Mouse (Mus musculus): ENCODE data around the gene Arl8b.

Gene Arl8b

DNA sequence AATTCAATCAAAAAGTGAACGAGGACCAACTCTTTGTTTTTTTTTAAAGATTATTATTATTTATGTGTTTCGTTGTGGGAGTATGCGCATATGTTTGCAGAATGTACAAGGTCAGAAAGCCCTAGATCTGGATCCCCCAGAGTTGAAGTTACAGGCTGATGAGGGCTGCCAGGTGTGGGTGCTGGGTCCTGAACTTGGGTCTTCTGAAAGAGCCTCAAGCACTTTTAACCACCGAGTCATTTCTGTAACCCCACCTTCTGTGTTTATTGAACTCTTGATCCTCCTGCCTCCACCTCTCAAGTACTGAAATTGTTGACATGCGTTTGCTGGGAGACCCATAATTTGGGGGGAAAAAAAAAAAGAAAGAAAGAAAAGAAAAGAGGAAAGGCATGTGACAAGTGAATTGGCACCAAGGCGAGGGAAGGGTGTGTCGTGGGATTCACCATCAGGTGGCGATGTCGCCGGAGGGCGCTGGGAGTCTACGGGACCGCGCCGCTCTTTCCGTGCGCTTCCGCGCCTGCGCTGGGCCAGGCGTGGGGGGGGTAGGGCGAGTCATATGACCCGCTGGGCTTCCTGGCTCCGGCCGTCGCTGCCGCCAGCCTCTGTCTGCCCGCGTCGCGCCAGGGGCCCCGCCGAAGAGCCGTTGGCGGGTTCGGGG lies at the start of gene Arl8b:
Gene Arl8b (plus strand): TSS at position 574 of the 658 bp plus-strand sequence.
- in situ Hi-C loops (cut with MboI, MseI), result no loop called here

DNA sequence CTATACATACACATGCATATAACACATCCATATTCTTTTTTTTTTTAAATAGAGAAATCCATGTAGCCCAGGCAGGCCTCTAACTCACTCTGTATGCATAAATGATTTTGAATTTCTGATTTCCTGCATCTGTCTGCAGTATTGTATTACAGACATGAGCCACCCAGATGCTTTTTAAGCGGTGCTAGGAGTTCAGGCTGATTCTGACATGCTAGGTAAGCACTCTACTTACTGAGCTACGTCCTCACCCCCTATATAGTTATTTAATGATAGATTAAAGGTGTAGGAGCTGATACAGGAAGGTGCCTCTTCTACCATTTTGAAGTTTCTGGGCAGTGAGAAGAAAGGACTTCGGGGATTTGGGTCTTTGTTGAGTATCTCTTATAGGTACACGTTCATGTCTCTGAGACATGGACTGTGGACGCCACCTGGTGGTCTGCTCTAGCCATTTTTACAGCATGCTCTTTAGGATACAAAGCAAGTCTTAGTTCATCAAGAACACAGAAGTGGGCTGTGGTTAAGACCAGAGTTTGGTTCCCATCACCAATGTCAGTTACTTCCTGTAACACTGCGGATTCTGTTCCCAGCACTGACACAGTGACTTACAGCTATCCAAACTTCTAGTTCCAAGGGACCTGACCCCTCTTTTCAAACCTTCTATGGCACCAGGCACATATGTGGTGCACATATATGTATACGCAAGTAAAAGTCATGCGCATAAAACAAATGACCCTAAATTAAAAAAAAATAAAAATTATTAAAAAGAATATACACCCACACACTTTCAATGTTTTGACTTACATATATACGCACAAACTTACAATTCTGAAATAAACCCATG lies 46.8 kb upstream of the Arl8b start:
- in situ Hi-C loops (cut with MboI, MseI), result loop anchor here in 1 of 2 experiments (10.0 kb wide), 1 partner anchor 631 kb away; no protein-coding TSS in a partner anchor

DNA sequence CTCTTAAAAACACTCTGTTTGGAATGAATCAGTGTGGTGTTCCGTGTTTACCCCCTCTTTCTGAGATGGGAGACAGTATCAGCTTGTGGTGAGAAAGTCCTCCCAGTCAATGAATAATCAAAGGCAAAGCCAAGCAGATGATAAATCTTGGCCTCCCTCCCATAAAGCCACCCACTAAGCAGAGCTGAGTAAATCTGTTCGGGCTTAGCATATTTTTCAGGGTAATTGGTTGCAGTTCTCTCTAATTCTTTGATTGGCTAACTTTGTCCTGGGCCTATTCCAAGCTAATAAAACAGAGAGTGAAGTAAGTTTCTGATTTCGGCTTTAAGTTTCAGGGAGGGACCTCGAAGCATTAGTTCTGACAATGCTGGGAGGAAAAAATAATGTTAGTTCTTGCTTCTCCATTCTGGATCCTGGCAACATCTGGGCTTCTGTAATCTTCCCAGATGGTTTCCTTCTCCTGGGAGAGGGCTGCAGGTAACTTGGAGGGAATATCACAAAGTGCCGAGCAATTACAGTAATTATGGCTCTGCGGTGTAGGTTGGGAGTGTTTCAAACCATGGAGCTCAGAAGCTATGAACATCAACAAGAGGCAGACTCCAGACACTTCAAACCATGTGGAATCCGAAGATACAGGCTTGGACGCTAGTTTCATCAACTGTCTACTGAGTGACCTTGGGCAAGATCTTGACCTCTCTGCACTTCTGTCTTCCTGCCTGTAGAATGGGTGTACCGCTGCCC lies 44.3 kb upstream of the Arl8b start:
- in situ Hi-C loops (cut with MboI, MseI), result loop anchor here in 1 of 2 experiments (10.0 kb wide), 1 partner anchor 634 kb away; no protein-coding TSS in a partner anchor

DNA sequence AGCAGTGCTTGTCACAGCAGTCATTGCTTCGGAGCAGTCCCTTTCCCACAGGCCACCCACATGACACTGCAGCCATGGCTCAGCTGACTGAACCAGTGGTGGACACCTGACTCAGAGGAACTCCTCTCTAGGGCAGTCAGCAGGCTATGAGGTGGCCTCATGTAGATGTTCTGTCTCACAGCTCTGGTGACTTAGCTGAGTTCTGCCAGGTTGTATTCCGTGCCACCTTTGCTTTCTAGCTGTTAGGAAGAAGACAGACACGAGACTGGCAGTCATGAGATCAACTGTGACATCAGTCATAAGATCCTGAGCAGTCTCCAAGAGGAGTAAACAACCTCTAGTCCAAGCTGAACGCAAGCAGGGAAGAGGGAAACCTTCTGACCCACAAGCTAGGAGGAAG lies 42.3 kb upstream of the Arl8b start:
- in situ Hi-C loops (cut with MboI, MseI), result no loop called here

DNA sequence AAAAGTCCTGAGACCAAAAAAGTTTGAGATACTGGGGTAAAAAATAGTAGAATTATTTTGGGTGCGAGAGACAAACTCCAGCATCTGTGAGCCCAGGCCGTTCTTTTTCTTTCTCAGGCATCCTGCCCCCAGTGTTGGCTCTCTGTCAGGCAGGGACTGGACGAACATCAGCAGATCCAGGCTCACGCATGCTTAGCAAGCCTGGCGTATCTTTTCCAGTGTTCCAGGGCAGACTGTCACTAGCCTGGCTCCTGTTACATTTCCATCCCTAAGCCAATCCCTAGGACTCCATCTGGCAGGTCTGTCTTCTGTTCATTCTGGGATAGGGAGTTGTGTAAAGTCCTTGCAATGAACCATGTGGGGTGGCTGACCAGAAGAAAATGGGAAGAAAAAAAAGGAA lies 39.2 kb upstream of the Arl8b start:
- in situ Hi-C loops (cut with MboI, MseI), result no loop called here

DNA sequence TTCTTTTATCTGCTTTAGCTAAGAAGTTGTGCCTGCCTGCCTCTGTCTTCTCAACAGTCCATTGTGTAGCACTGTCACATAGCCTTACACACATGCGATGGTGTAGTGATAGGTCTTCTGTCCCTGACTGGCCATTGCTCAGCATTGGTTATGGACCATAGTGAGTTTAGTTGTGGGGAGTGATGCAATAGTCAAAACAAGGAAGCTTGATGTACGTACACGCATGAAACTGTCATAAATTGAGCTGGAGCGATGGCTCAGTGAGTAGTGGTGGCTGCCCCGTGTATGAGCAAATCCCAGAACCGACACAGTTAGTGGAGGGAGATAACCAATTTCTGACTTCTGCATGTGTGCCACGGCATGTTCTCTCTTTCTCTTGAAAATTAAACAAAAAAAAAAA lies 31.6 kb upstream of the Arl8b start:
- in situ Hi-C loops (cut with MboI, MseI), result loop anchor here in 1 of 2 experiments (10.0 kb wide), 1 partner anchor 1757 kb away; no protein-coding TSS in a partner anchor

DNA sequence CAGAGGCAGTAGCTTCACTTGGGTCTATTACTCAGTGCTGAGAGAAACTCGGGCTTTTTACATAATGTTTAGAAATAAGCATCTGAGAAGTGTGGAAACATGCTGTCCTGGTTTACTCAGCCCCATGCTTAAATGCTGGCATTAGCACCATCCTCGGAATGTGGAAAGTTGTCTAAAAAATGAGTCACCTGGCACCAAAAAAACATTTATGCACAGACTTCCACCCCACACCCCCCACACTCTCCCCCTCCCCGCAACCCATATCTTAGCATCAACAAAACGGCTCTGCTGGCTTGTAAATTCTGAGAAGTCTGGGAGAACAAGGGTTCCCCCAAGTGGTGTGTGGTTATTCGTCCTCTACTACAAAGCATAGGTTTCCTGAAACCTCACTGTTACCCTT lies 30.5 kb upstream of the Arl8b start:
- in situ Hi-C loops (cut with MboI, MseI), result loop anchor here in 1 of 2 experiments (10.0 kb wide), 1 partner anchor 1758 kb away; no protein-coding TSS in a partner anchor

DNA sequence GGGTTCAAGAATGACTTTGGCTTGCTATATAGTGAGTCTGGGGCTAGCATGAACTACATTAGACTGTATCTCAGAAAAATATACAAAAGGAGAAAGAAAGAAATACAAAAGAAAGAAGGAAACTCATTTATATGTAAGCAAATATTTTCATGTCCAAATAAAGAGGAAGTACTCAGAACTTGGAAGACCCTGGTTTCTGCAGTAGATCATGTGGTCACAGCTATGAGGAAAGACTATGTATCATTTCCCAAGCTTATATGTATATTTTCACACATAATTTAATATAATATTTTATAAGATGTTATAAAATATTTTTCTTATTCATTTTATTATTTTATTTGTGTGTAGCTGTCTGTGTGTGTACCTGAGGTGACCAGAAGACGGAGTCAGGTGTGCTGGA lies 29.4 kb upstream of the Arl8b start:
- in situ Hi-C loops (cut with MboI, MseI), result loop anchor here in 1 of 2 experiments (10.0 kb wide), 1 partner anchor 1759 kb away; no protein-coding TSS in a partner anchor

DNA sequence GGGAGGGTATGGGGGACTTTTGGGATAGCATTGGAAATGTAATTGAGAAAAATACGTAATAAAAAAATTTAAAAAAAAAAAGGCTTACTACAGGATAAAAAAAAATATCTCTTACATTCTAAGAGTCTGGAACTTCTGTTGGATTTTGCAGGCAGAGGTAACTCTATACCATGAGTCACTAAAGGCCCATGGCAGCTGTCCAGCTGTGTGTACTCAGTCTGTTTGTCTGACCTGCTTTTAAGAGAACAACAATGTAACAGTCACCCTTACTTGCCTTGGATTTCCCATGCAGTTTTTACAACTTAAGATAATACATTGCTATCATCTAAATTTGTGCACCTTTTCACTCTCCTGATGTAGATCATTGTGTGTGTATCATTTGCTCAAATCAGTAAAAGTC lies 28.5 kb upstream of the Arl8b start:
- in situ Hi-C loops (cut with MboI, MseI), result loop anchor here in 1 of 2 experiments (10.0 kb wide), 1 partner anchor 1760 kb away; no protein-coding TSS in a partner anchor

DNA sequence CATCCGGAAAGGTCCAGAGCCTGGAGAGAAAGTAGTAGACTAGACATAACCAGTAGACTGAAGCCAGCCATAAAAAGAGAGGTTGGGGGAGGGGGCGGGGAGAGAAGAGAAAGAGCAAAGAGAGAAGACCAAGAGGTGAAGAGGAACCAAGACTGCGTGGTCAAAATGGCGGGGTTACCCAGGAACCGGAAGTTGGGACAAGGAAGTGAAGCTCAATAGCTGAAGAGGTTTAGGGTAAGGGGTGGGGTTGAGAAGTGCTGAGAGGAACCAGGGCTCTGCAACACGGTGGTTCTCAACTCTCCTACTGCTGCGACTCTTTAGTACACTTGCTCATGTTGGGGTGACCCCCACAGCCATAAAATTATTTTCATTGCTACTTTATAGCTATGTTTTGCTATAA lies 27.0 kb upstream of the Arl8b start:
- in situ Hi-C loops (cut with MboI, MseI), result loop anchor here in 1 of 2 experiments (10.0 kb wide), 1 partner anchor 1761 kb away; no protein-coding TSS in a partner anchor

DNA sequence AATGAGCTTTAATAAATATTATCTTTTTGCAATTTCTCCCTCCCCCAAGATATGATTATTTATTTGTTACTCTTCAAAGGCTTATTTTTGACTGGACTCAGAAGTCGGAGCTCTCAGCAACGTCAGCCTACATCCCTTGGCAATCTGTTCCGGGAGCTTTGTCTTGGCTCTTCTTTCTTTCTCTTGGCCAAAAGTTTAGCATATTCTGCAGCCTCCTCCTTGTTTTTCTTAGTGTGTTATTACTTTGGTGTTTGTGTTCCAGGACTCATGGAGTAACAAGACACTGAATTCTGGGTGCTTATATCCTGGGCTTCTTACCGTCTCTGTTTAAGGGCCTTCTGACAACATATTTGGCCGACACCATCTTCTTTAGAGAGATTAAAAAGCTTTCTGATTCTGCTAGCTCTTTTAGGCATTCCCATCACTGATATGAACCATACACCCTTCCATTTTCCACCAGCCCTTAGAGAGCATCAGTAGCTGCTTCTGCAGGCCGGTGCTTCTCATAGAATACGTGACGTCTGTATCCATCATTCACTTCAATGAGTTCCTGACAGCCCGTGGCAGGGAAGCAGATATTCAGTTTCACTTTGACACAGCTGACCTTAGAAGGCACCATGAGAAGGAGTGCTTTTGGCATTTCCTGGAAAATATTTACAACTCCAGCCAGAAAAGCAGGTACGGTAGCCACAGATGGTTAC lies 23.8 kb upstream of the Arl8b start:
- in situ Hi-C loops (cut with MboI, MseI), result loop anchor here in 1 of 2 experiments (10.0 kb wide), 1 partner anchor 1764 kb away; no protein-coding TSS in a partner anchor

DNA sequence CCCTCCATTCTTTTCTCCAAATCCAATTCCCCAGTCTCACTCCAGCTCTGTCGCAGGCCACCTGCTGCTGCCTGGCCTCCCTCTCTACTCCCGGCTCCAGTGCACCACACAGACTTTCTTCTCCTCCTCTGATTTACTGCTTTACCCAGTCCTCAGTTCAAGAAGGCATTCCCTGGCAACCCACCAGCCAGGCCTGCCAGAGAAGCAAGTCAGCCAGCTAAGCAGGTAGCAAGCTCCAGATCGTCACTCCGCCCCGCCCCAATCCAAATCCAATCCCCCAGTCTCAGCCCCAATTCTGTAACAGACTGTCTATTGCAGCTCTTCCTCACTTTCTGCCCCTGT lies 23.2 kb upstream of the Arl8b start:
- in situ Hi-C loops (cut with MboI, MseI), result loop anchor here in 1 of 2 experiments (10.0 kb wide), 1 partner anchor 1765 kb away; no protein-coding TSS in a partner anchor

DNA sequence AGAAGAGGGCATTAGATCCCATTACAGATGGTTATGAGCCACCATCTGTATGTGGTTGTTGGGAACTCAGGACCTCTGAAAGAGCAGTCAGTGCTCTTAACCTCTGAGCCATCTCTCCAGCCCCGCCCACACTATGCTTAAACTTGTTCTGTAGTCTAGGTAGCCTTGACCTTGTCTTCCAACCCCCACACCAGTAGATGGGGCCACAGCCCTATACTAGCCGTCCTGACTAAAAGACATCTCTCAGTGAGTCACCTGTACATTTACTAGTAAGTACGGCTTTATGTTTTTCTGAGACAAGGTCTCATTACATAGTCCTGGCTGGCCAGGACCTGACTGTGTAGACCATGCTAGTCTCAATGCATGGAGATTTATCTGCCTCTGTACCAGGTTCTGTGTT lies 12.0 kb upstream of the Arl8b start:
- in situ Hi-C loops (cut with MboI, MseI), result no loop called here

DNA sequence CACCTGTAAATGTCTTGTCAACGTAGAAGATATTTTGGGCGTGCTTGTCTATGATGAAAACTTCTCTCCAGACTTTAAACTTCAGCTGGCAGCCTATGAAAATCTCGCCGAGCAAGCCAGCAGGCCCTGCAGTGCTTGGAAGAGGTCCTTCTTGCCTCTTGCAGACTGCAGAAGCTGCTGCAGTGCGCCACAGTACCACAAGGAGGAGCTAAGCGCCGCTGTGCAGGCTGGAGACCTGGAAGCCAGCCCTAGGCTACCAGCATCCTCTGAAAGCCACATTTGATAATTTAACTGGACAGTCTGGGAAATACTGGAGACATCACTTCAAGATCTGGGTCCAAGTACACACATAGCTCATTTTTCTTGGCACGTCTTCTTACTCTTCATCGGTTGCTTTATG lies 10.0 kb upstream of the Arl8b start:
- in situ Hi-C loops (cut with MboI, MseI), result no loop called here

DNA sequence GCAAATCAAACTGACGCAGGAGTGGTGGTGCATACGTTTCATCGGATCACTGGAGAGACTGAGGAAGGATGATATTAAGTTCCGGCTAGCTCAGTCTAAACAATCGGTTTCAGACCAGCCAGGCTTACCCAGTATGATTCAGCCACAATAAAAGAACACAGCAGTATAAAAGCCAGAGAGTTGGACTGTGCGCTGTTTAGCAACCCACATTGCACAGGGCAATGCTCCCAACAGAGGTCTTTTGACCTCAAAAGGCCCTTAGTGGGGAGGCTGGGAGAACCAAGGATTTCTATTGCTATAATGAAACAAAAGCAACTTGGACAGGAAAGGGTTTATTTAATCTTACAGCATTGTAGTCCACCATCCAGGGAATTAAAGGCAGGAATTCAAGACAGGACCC lies 9.4 kb upstream of the Arl8b start:
- in situ Hi-C loops (cut with MboI, MseI), result no loop called here

DNA sequence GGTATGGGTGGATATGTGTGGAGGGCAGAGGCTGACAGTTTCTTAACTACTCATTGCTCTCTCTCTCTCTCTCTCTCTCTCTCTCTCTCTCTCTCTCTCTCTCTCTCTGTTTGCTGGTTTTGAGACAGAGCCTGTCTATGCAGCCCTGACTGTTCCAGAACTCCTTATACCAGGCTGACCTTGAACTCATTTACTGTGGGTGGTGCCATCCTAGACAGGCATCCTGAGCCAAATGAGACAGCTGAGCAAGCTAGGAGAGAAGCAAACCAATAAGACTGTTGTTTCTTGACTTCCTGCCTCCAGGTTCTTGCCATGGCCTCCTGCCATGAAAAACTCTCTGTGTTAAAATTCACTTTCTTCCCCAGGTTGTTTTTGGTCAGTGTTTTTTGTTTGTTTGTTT lies 6.6 kb upstream of the Arl8b start:
- in situ Hi-C loops (cut with MboI, MseI), result no loop called here

DNA sequence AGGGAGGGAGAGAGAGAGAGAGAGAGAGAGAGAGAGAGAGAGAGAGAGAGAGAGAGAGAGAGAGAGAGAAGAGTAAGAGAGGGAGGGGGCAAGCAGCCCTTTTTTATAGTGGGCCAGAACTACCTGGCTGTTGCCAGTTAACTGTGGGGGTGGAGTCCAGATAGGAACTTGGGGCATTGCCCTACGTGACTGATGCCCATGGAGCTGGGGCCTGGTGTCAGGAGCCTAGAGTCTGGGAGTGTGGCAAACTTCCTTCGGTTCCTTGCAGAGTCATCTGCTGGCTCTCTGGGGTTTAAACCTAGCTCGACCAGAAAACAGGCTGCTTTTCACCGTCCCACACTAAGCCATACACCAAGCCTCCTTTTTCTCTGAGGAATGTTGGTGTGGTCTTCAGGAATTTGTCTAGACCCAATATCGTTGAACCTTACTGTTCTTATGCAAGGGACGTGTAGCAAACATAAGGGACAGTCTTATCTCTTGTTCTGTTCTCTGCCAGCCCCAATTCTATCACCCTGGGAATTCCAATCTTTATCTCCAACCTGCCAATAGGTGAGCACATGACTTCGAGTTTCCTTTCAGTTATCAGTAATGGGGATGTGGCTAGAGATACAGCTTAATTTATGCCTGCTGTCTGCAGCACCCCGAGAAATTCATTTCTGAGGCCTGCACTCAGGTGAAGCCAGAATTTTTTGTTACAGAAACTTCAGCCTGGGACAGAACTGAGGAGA lies 5.2 kb upstream of the Arl8b start:
- in situ Hi-C loops (cut with MboI, MseI), result no loop called here

DNA sequence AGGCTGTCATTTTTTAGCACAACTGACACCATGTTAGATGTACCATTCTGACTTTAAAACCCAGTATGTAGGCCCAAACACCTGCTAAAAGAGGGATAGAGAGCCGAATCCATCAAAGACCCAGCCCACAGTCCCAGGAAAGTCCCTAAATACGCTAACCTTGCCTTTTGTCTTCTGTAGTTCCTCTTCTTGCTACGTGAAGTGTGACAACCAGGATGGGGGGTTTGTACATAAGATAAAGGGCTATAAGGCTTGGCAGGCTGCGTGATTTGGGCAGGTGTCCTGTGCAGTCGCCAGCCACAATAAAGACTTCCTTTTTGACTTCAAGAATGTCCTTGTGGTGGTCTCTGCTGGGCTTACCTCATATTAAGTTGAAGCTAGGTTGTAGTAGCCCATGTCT lies 4.5 kb upstream of the Arl8b start:
- in situ Hi-C loops (cut with MboI, MseI), result no loop called here

DNA sequence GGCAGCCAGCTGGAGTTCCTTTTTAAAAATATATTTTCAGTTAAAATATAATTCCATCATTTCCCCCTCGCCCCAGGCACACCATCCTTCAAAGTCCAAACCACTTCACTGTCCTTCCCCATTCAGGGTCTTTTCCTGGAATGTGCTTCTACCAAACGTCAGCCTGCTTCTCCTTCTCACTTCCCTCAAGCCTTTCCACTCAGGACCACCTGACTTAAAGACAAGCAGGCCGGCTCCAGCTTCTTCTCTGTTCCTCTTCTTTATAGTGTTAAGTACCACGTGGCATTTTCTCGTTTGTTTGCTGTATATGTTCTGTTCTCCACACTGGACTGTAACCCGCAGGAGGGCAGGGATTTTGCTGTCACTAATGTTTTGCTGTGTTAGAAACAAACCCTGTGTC lies 1.0 kb upstream of the Arl8b start:
- in situ Hi-C loops (cut with MboI, MseI), result no loop called here

DNA sequence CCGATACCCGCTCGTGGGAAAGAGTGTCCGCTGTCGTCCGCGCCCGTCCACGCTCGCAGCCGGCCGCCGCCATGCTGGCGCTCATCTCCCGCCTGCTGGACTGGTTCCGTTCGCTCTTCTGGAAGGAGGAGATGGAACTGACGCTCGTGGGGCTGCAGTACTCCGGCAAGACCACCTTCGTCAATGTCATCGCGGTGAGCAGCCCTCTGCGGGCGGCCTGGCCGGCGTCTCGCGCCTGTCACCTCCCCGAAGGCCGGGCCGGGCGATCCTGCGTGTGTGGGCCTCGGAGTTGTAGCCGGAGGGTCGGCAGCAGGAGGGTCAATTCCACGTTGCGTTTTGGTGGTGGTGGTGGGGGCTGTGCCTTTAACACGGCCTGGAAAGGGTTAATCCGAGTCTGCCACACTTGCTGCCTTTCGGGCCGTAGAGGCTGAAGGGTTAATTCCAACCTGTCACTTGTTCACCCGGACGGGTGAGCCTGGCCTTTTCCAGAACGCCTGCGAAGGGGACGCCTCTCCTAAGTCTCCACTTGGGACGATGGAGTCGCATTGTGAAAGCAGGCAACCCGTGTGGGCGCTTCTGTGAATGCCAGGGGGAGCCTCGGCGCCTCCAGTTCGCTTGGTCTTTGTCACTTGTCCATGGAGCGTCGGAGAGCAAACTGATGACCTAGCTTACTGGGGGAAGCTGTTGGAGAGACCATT lies 434 bp downstream of the Arl8b start:
- in situ Hi-C loops (cut with MboI, MseI), result no loop called here

Data from T-helper 17 cell (primary cell).